Mouse (Mus musculus) midbrain, embryonic 12.5 days (tissue): Measurements from ENCODE around the gene Olfr1206. TPM values are rescaled to one million over a fixed set of nuclear protein-coding genes. Genes with fewer than 3 reads are reported as not detected.

ENCODE experiments used
- ATAC-seq: fragments of 200-750 bp; cut with Nextera tagmentation; 2 replicates; pipeline ENCODE4 v1.8.0; 2017; ENCODE audit warnings: low read depth, moderate TSS enrichment, moderate library complexity; ENCODE audit not compliant: low FRiP score
- H3K27ac ChIP-seq: fragments of 300-500 bp; sonication (generic); replicated peaks from 2 replicates; pipeline ENCODE4 v1.5.1; 2016; ENCODE audit warnings: mild to moderate bottlenecking
- H3K27me3 ChIP-seq: fragments of 300-500 bp; sonication (generic); 2 replicates; pipeline ENCODE4 v1.6.1; 2016; ENCODE audit warnings: mild to moderate bottlenecking
- H3K36me3 ChIP-seq: fragments of 300-500 bp; sonication (generic); 2 replicates; pipeline ENCODE4 v1.6.1; 2016
- H3K4me1 ChIP-seq: fragments of 300-500 bp; sonication (generic); 2 replicates; pipeline ENCODE4 v1.6.1; 2016
- H3K4me2 ChIP-seq: fragments of 300-500 bp; sonication (generic); replicated peaks from 2 replicates; pipeline ENCODE4 v1.6.1; 2016; ENCODE audit warnings: mild to moderate bottlenecking, moderate library complexity
- H3K4me3 ChIP-seq: fragments of 300-500 bp; sonication (generic); 2 replicates; pipeline ENCODE4 v1.5.1; 2016; ENCODE audit warnings: mild to moderate bottlenecking
- H3K9ac ChIP-seq: fragments of 300-500 bp; sonication (generic); replicated peaks from 2 replicates; pipeline ENCODE4 v1.6.1; 2016; ENCODE audit warnings: mild to moderate bottlenecking, moderate library complexity
- H3K9me3 ChIP-seq: fragments of 300-500 bp; sonication (generic); 2 replicates; pipeline ENCODE4 v1.6.1; 2016; ENCODE audit warnings: mild to moderate bottlenecking
- WGBS: fragments of 180-500 bp; shearing (Covaris S2); methylation state at CpG from one replicate; pipeline ENCODE4 v1.1.7; 2016; 5-methylcytosine and 5-hydroxymethylcytosine counted together
- polyA plus RNA-seq: library from polyadenylated mRNA; unstranded; fragments of >200 nt; fragmentation: Nextera tagmentation; extraction: Ambion mirVana; gene quantifications from 2 replicates; pipeline ENCODE4 v1.2.1, GENCODE M21; 2016

Gene Olfr1206
- polyA plus RNA-seq = not detected in 2 replicates

DNA sequence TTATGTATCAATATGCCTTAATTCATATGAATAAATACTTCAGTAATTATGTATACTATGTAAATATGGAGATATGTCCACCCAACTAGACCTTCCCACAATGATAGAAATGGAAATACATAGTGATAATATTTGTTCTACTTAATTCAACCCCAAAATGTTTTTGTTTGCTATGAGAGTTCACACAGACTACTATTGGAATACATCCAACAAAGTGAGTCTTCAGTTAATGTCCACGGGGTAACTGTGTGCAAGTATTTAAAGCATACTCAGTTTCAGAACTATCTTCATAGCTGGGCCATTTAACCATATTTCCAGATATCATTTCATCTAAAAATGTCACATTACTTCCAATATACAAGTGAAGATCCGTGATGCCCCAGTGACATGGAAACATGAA, at the start of gene Olfr1206:
Gene Olfr1206, plus strand, starts transcription at position 301 of the 400 bp plus-strand sequence.
- no peaks in the 10 kb centered on the region for H3K36me3 ChIP-seq
- no peak within 1 kb of the TSS for H3K4me3 ChIP-seq
- no peak within 1 kb of the TSS for H3K4me2 ChIP-seq
- H3K27ac ChIP-seq = no peak within 1 kb of the TSS
- H3K9me3 ChIP-seq = no peaks in the 10 kb centered on the region
- no peak for ATAC-seq
- 88% methylated on average over 2 of the region's 2 CpGs for WGBS
- no peaks in the 10 kb centered on the region for H3K27me3 ChIP-seq
- H3K4me1 ChIP-seq = no peaks in the 10 kb centered on the region
- H3K9ac ChIP-seq = no peak within 1 kb of the TSS

DNA sequence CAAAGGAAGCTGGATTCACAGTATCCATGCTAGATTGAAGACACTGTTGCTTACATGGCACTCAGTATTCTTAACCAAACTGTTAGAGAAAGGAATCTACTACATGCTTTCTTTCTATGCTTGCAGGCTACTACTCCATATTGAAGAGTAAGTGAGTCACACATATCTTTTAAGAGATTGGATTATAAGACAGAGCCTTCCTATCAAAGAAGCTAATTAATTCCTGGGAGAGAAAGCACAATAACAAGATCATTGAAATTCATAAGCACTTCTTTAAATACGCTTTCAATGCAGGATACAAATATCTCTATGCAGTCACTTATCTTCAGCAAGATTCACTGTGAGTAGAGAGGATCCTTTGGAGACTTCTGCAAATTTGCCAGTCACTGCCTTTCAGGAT, 48.8 kb upstream of the Olfr1206 start, which contains the start of gene Olfr1202:
Gene Olfr1202, plus strand, starts transcription at position 301 of the 400 bp plus-strand sequence.
- no peaks in the 10 kb centered on the region for H3K27me3 ChIP-seq
- H3K36me3 ChIP-seq = no peaks in the 10 kb centered on the region
- no peak within 1 kb of the TSS for H3K4me2 ChIP-seq
- no peaks in the 10 kb centered on the region for H3K4me1 ChIP-seq
- no peak within 1 kb of the TSS for H3K27ac ChIP-seq
- no peaks in the 10 kb centered on the region for H3K9me3 ChIP-seq
- no peak for ATAC-seq
- H3K4me3 ChIP-seq = no peak within 1 kb of the TSS
- no peak within 1 kb of the TSS for H3K9ac ChIP-seq
- 87% methylated on average over 1 of the region's 1 CpGs for WGBS

GRCm38 (mm10) chr2:88829437-88829836, 33.6 kb upstream of the Olfr1206 start, which contains the start of gene Olfr1205:
Gene Olfr1205, plus strand, starts transcription at chr2:88829737.
- Histone ChIP-seq H3K9ac (no peak within 1 kb of the TSS), H3K4me3 (no peak within 1 kb of the TSS), H3K27me3 (no peaks in the 10 kb centered on the region), H3K9me3 (0 out of 2 replicates have a peak, but pooled peaks cover 3% of the 10 kb centered on the region), H3K4me2 (no peak within 1 kb of the TSS), H3K4me1 (no peaks in the 10 kb centered on the region), H3K27ac (no peak within 1 kb of the TSS), H3K36me3 (no peaks in the 10 kb centered on the region)
- no peak for ATAC-seq
- WGBS = 87% methylated on average over 2 of the region's 2 CpGs

- no peak for ATAC-seq
Measured at GRCm38 (mm10) chr2:88838477-88838876, 24.6 kb upstream of the Olfr1206 start.

DNA sequence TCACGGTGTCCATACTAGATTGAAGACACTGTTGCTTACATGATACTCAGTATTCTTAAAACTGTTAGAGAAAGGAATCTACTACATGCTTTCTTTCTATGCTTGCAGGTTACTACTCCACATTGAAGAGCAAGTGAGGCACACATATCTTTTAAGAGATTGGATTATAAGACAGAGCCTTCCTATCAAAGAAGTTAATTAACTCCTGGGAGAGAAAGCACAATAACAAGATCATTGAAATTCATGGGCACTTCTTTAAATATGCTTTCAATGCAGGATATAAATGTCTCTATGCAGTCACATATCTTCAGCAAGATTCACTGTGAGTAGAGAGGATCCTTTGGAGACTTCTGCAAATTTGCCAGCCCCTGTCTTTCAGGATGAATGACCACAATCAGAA, 14.0 kb upstream of the Olfr1206 start, which contains the start of gene Olfr1204:
Gene Olfr1204, plus strand, starts transcription at position 301 of the 400 bp plus-strand sequence.
- Histone ChIP-seq H3K4me1 (no peaks in the 10 kb centered on the region), H3K36me3 (no peaks in the 10 kb centered on the region), H3K9me3 (no peaks in the 10 kb centered on the region), H3K27ac (no peak within 1 kb of the TSS), H3K4me2 (no peak within 1 kb of the TSS), H3K4me3 (no peak within 1 kb of the TSS), H3K27me3 (no peaks in the 10 kb centered on the region), H3K9ac (no peak within 1 kb of the TSS)
- WGBS = 95% methylated on average over 1 of the region's 1 CpGs
- ATAC-seq = no peak

More at GRCm38 (mm10) chr2:88838477-88838876, 24.6 kb upstream of the Olfr1206 start:
- Histone ChIP-seq H3K9me3 (no peaks in the 10 kb centered on the region), H3K9ac (no peak overlapping the region), H3K4me1 (no peaks in the 10 kb centered on the region), H3K4me2 (no peak overlapping the region), H3K27ac (no peak overlapping the region), H3K27me3 (no peaks in the 10 kb centered on the region), H3K4me3 (no peak overlapping the region), H3K36me3 (no peaks in the 10 kb centered on the region)
- WGBS = 87% methylated on average over 2 of the region's 2 CpGs

GRCm38 (mm10) chr2:88902211-88902610, 39.2 kb downstream of the Olfr1206 start, which contains the start of gene Olfr1208:
Gene Olfr1208, minus strand, starts transcription at chr2:88902311.
- no peaks in the 10 kb centered on the region for H3K36me3 ChIP-seq
- H3K27me3 ChIP-seq = no peaks in the 10 kb centered on the region
- H3K4me1 ChIP-seq = no peaks in the 10 kb centered on the region
- no peak within 1 kb of the TSS for H3K4me3 ChIP-seq
- no peak within 1 kb of the TSS for H3K27ac ChIP-seq
- ATAC-seq = no peak
- H3K9me3 ChIP-seq = no peaks in the 10 kb centered on the region
- no peak within 1 kb of the TSS for H3K9ac ChIP-seq
- no peak within 1 kb of the TSS for H3K4me2 ChIP-seq

GRCm38 (mm10) chr2:88915057-88915456, 52.0 kb downstream of the Olfr1206 start, which contains the start of gene Olfr1209:
Gene Olfr1209, minus strand, starts transcription at chr2:88915157.
- 86% methylated on average over 3 of the region's 3 CpGs for WGBS
- Histone ChIP-seq H3K4me2 (no peak within 1 kb of the TSS), H3K9ac (no peak within 1 kb of the TSS), H3K27me3 (no peaks in the 10 kb centered on the region), H3K27ac (no peak within 1 kb of the TSS), H3K4me1 (no peaks in the 10 kb centered on the region), H3K9me3 (no peaks in the 10 kb centered on the region), H3K36me3 (no peaks in the 10 kb centered on the region), H3K4me3 (no peak within 1 kb of the TSS)
- ATAC-seq = no peak

Other genes with a start within 250 kb of the Olfr1206 start
- gene Olfr1191-ps1, start 222.7 kb upstream of the Olfr1206 start, polyA plus RNA-seq = not detected in 2 replicates
- gene Olfr1192-ps1, start 214.7 kb upstream of the Olfr1206 start, polyA plus RNA-seq = not detected in 2 replicates
- gene Olfr1193, start 187.6 kb upstream of the Olfr1206 start, polyA plus RNA-seq = not detected in 2 replicates
- gene Olfr1195, start 174.0 kb upstream of the Olfr1206 start, polyA plus RNA-seq = not detected in 2 replicates
- not detected in 2 replicates for gene Olfr1196, start 158.6 kb upstream of the Olfr1206 start, polyA plus RNA-seq
- gene Olfr1197, start 130.9 kb upstream of the Olfr1206 start, polyA plus RNA-seq = not detected in 2 replicates
- gene Olfr1198, start 111.9 kb upstream of the Olfr1206 start, polyA plus RNA-seq = not detected in 2 replicates
- gene Olfr1199, start 102.8 kb upstream of the Olfr1206 start, polyA plus RNA-seq = not detected in 2 replicates
- gene Olfr1200, start 92.7 kb upstream of the Olfr1206 start, polyA plus RNA-seq = not detected in 2 replicates
- gene Olfr1201, start 70.2 kb upstream of the Olfr1206 start, polyA plus RNA-seq = not detected in 2 replicates
- not detected in 2 replicates for gene Olfr1202, start 48.7 kb upstream of the Olfr1206 start, polyA plus RNA-seq
- gene Olfr1205, start 33.5 kb upstream of the Olfr1206 start, polyA plus RNA-seq = not detected in 2 replicates
- gene Olfr1204, start 13.9 kb upstream of the Olfr1206 start, polyA plus RNA-seq = not detected in 2 replicates
- not detected in 2 replicates for gene Olfr1208, start 39.1 kb downstream of the Olfr1206 start, polyA plus RNA-seq
- not detected in 2 replicates for gene Olfr1209, start 51.9 kb downstream of the Olfr1206 start, polyA plus RNA-seq
- gene Olfr1211, start 74.9 kb downstream of the Olfr1206 start, polyA plus RNA-seq = not detected in 2 replicates
- not detected in 2 replicates for gene Olfr1212, start 90.7 kb downstream of the Olfr1206 start, polyA plus RNA-seq
- not detected in 2 replicates for gene Gm13762, start 117.0 kb downstream of the Olfr1206 start, polyA plus RNA-seq
- gene Olfr1214, start 129.4 kb downstream of the Olfr1206 start, polyA plus RNA-seq = not detected in 2 replicates
- gene Olfr1215, start 143.7 kb downstream of the Olfr1206 start, polyA plus RNA-seq = not detected in 2 replicates
- gene Olfr1216, start 155.1 kb downstream of the Olfr1206 start, polyA plus RNA-seq = not detected in 2 replicates
- not detected in 2 replicates for gene Olfr1217, start 168.8 kb downstream of the Olfr1206 start, polyA plus RNA-seq
- not detected in 2 replicates for gene Olfr1218, start 198.0 kb downstream of the Olfr1206 start, polyA plus RNA-seq
- gene Olfr1219, start 220.3 kb downstream of the Olfr1206 start, polyA plus RNA-seq = not detected in 2 replicates
- gene Olfr1220, start 243.6 kb downstream of the Olfr1206 start, polyA plus RNA-seq = not detected in 2 replicates